Mouse (Mus musculus): ENCODE results near the gene Orm1. TPM values are rescaled to one million over a fixed set of nuclear protein-coding genes. Genes with fewer than 3 reads are reported as not detected.

Orm1 gene
- polyA plus RNA-seq, 1 experiment = 5.3 TPM

DNA sequence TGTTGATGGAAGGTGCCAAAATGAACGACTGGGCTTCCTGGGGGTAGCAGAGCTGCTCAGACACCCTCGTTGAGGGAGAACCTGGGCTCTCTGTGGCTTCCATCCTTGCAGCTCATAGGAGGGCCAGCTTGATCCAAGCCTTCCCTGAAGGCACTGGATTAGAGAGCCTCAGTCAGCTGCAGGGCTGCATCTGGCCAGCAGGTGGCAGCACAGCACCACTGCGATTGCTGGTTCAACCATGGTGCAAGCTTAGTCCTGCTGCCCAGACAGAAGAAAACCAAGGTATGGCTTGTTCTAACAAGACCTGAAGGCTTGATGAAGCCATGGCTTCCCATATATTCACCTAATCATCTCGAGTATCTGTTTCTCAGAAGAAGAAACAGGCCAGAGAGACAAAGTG lies 24.2 kb downstream of the Orm1 start:
- Histone ChIP-seq H3K4me3 (ENCODE audit: control insufficient read depth, insufficient read depth, low read length) (no peak overlapping the region), H3K27ac (ENCODE audit: control insufficient read depth, insufficient read depth, low read length) (no peak overlapping the region), H3K36me3 (ENCODE audit: control insufficient read depth, insufficient read depth, low read length) (peaks cover 62% of the 10 kb centered on the region), H3K4me1 (replicated peaks; ENCODE audit: control insufficient read depth, insufficient read depth, low read length) (no peaks in the 10 kb centered on the region; the same call in 1 of the 2 replicates), H3K27me3 (ENCODE audit: control insufficient read depth, insufficient read depth, low read length) (no peaks in the 10 kb centered on the region)
- WGBS = 36% methylated on average over 4 of the region's 4 CpGs
- TF ChIP-seq POLR2A (IDR thresholded peaks at IDR 0.05; ENCODE audit: control insufficient read depth, extremely low read depth, insufficient read depth, low read length, poor library complexity) = no peak
- peak; percentile 98 for TF ChIP-seq CTCF (IDR thresholded peaks at IDR 0.05; ENCODE audit: borderline replicate concordance, control insufficient read depth, extremely low read depth, insufficient read depth, low read length, poor library complexity)
- DNase-seq = peak; percentile 89

DNA sequence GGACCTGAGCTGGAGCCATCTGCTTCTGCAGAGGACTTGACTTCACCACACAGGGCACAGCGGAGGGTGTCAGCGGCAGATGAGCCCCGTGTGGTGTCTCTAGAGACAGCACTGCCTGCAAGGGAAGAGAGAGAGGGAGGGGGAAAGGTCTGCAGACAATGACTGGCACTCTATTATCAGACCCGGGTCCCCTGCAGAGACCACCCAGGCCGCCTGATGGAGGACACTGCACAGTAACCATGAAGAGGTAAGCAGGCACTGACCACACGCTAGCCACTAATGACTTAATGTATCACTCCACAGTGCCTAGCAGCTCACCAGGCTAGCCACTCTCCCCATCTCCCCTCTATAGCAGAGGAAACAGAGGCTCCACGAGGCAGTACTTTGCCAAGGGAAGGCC lies 26.5 kb downstream of the Orm1 start:
- no peak for TF ChIP-seq CTCF (IDR thresholded peaks at IDR 0.05; ENCODE audit: borderline replicate concordance, control insufficient read depth, extremely low read depth, insufficient read depth, low read length, poor library complexity)
- TF ChIP-seq POLR2A (IDR thresholded peaks at IDR 0.05; ENCODE audit: control insufficient read depth, extremely low read depth, insufficient read depth, low read length, poor library complexity) = no peak
- no peak overlapping the region for H3K4me3 ChIP-seq (ENCODE audit: control insufficient read depth, insufficient read depth, low read length)
- no peaks in the 10 kb centered on the region for H3K27me3 ChIP-seq (ENCODE audit: control insufficient read depth, insufficient read depth, low read length)
- H3K4me1 ChIP-seq (replicated peaks; ENCODE audit: control insufficient read depth, insufficient read depth, low read length) = no peaks in the 10 kb centered on the region; the same call in 1 of the 2 replicates
- peaks cover 77% of the 10 kb centered on the region for H3K36me3 ChIP-seq (ENCODE audit: control insufficient read depth, insufficient read depth, low read length)
- 91% methylated on average over 7 of the region's 7 CpGs for WGBS
- no peak overlapping the region for H3K27ac ChIP-seq (ENCODE audit: control insufficient read depth, insufficient read depth, low read length)
- no peak for DNase-seq

DNA sequence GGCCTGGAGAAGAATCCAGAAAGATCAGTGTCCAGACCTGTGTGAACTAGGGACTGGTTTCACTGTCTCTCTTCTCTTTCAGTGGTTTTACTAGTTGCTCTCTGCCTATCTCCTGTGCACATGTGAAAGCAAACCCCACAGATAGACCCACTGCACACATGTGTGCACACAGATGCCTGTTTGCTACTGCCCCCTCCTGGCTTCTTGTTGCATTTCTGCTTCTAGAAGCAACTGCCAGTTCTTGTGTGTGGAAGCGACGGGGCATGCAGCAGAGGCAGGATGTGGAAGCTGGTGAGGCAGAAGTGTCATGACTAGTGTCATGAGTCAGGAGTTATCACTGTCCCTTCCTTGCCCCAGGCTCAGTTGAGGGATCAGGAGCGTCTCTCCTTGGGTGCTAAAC lies 27.5 kb downstream of the Orm1 start:
- no peak overlapping the region for H3K4me3 ChIP-seq (ENCODE audit: control insufficient read depth, insufficient read depth, low read length)
- TF ChIP-seq POLR2A (IDR thresholded peaks at IDR 0.05; ENCODE audit: control insufficient read depth, extremely low read depth, insufficient read depth, low read length, poor library complexity) (no peak), CTCF (IDR thresholded peaks at IDR 0.05; ENCODE audit: borderline replicate concordance, control insufficient read depth, extremely low read depth, insufficient read depth, low read length, poor library complexity) (peak; percentile 74; the same call in 1 of the 2 replicates)
- no peaks in the 10 kb centered on the region for H3K27me3 ChIP-seq (ENCODE audit: control insufficient read depth, insufficient read depth, low read length)
- no peak overlapping the region for H3K27ac ChIP-seq (ENCODE audit: control insufficient read depth, insufficient read depth, low read length)
- H3K36me3 ChIP-seq (ENCODE audit: control insufficient read depth, insufficient read depth, low read length) = peaks cover 87% of the 10 kb centered on the region
- WGBS = 35% methylated on average over 3 of the region's 3 CpGs
- no peaks in the 10 kb centered on the region for H3K4me1 ChIP-seq (replicated peaks; ENCODE audit: control insufficient read depth, insufficient read depth, low read length)
- DNase-seq = peak; percentile 69

DNA sequence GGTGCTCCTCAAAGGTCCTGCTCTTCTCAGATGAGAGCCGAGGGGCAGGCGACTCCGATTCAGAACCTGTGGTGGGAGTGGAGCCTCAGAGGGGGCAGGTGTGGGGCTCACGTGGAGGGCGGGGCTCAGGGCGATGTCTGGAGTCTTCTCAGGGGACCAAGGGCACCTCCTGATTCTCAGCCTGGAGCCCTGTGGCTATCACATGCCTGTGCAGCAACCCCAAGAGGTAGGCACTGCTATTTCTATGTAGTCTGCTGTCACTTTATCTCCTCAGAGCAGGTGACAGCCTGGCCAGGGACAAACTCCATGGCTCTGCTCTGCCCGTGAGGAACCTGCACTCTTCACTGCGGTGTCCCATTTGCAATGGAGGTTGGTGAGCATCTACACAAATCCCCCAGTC lies 29.0 kb downstream of the Orm1 start:
- no peak for DNase-seq
- 95% methylated on average over 8 of the region's 8 CpGs for WGBS
- Histone ChIP-seq H3K27ac (ENCODE audit: control insufficient read depth, insufficient read depth, low read length) (no peak overlapping the region), H3K27me3 (ENCODE audit: control insufficient read depth, insufficient read depth, low read length) (no peaks in the 10 kb centered on the region), H3K36me3 (ENCODE audit: control insufficient read depth, insufficient read depth, low read length) (peaks cover 87% of the 10 kb centered on the region), H3K4me3 (ENCODE audit: control insufficient read depth, insufficient read depth, low read length) (no peak overlapping the region), H3K4me1 (replicated peaks; ENCODE audit: control insufficient read depth, insufficient read depth, low read length) (no peaks in the 10 kb centered on the region)
- TF ChIP-seq POLR2A (IDR thresholded peaks at IDR 0.05; ENCODE audit: control insufficient read depth, extremely low read depth, insufficient read depth, low read length, poor library complexity) (no peak), CTCF (IDR thresholded peaks at IDR 0.05; ENCODE audit: borderline replicate concordance, control insufficient read depth, extremely low read depth, insufficient read depth, low read length, poor library complexity) (no peak)

DNA sequence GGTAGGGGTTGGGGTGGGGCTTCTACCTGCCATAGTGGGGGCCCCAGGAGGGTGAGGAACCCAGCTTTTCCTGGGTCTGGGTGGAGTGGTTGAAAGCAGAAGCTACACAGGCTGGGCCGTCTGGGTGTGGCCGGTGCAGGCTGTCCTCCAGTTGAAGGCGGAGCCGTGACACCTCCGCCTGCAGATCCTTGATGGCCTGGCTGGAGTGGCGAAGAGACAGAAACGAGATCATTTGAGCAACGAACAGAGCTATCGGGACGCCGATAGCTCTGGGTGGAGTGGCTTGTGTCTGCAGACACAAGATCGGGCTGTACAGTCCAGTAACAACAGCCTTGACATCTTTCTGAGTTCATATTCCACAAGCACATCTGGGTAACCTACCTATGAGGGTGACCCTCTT lies 30.0 kb downstream of the Orm1 start:
- DNase-seq = no peak
- Histone ChIP-seq H3K27me3 (ENCODE audit: control insufficient read depth, insufficient read depth, low read length) (no peaks in the 10 kb centered on the region), H3K4me1 (replicated peaks; ENCODE audit: control insufficient read depth, insufficient read depth, low read length) (no peaks in the 10 kb centered on the region), H3K4me3 (ENCODE audit: control insufficient read depth, insufficient read depth, low read length) (no peak overlapping the region), H3K36me3 (ENCODE audit: control insufficient read depth, insufficient read depth, low read length) (peaks cover 88% of the 10 kb centered on the region), H3K27ac (ENCODE audit: control insufficient read depth, insufficient read depth, low read length) (no peak overlapping the region)
- WGBS = 94% methylated on average over 12 of the region's 12 CpGs
- TF ChIP-seq POLR2A (IDR thresholded peaks at IDR 0.05; ENCODE audit: control insufficient read depth, extremely low read depth, insufficient read depth, low read length, poor library complexity) (no peak), CTCF (IDR thresholded peaks at IDR 0.05; ENCODE audit: borderline replicate concordance, control insufficient read depth, extremely low read depth, insufficient read depth, low read length, poor library complexity) (no peak)

DNA sequence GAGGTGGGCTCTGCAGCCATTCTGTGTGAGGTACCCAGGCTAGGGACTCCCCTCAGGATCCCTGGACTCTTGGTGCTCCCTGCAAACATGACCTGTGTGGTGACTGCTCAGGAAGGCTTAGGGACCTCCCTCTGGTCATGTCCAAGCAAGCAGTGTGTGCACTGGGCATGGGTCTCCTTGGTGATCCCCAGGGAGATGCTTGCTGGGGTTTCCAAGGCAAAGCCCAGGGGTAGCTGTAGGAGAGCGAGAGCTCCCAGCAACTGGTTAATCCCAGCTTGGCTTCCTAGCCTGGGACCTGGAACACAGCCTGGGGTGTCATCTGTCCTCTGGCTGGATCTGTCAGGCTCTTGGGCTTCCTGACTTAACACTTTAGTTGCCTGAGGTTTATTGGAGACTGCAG lies 31.0 kb downstream of the Orm1 start:
- H3K4me3 ChIP-seq (ENCODE audit: control insufficient read depth, insufficient read depth, low read length) = no peak overlapping the region
- 96% methylated on average over 1 of the region's 1 CpGs for WGBS
- H3K27me3 ChIP-seq (ENCODE audit: control insufficient read depth, insufficient read depth, low read length) = no peaks in the 10 kb centered on the region
- no peak overlapping the region for H3K27ac ChIP-seq (ENCODE audit: control insufficient read depth, insufficient read depth, low read length)
- no peaks in the 10 kb centered on the region for H3K4me1 ChIP-seq (replicated peaks; ENCODE audit: control insufficient read depth, insufficient read depth, low read length)
- DNase-seq = no peak
- H3K36me3 ChIP-seq (ENCODE audit: control insufficient read depth, insufficient read depth, low read length) = peaks cover 88% of the 10 kb centered on the region
- TF ChIP-seq POLR2A (IDR thresholded peaks at IDR 0.05; ENCODE audit: control insufficient read depth, extremely low read depth, insufficient read depth, low read length, poor library complexity) = no peak
- no peak for TF ChIP-seq CTCF (IDR thresholded peaks at IDR 0.05; ENCODE audit: borderline replicate concordance, control insufficient read depth, extremely low read depth, insufficient read depth, low read length, poor library complexity)

DNA sequence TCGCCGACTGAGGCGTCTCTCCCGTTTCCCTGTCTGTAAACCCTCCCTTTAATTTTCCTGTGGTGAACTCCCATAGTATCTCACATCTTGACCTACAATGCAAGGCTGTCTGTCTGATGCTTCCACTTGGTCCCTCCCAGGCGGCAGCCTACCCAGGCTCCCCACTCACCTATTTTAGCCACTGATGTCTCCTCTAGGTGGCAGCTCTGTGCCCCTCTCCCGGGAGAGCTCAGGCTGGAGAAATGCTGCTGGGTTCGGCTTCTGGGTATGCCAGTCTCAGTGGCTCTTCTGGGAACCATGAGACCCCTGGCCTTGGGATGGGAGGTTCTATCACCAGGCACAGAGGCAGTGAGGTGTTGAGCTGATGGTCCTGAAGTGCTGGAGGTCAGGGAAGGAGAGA lies 33.1 kb downstream of the Orm1 start:
- Histone ChIP-seq H3K4me3 (ENCODE audit: control insufficient read depth, insufficient read depth, low read length) (no peak overlapping the region), H3K4me1 (replicated peaks; ENCODE audit: control insufficient read depth, insufficient read depth, low read length) (no peaks in the 10 kb centered on the region; the same call in 1 of the 2 replicates), H3K27ac (ENCODE audit: control insufficient read depth, insufficient read depth, low read length) (no peak overlapping the region), H3K27me3 (ENCODE audit: control insufficient read depth, insufficient read depth, low read length) (no peaks in the 10 kb centered on the region), H3K36me3 (ENCODE audit: control insufficient read depth, insufficient read depth, low read length) (peaks cover 90% of the 10 kb centered on the region)
- peak; percentile 32; the same call in 1 of the 2 replicates for TF ChIP-seq CTCF (IDR thresholded peaks at IDR 0.05; ENCODE audit: borderline replicate concordance, control insufficient read depth, extremely low read depth, insufficient read depth, low read length, poor library complexity)
- no peak for TF ChIP-seq POLR2A (IDR thresholded peaks at IDR 0.05; ENCODE audit: control insufficient read depth, extremely low read depth, insufficient read depth, low read length, poor library complexity)
- peak; percentile 46 for DNase-seq
- 87% methylated on average over 7 of the region's 7 CpGs for WGBS

All from thymus, adult 2 months (tissue).